Mouse (Mus musculus) E14TG2a.4 (cell line): ENCODE measurements around the gene Rpl18.

ENCODE experiments used
- H3K27me3 ChIP-seq: 2 replicates; pipeline ENCODE4 v1.6.1; 2014; ENCODE audit warnings: low read length, control low read depth; ENCODE audit not compliant: insufficient read depth
- H3K36me3 ChIP-seq: 2 replicates; pipeline ENCODE4 v1.6.1; 2014; ENCODE audit warnings: low read length, control low read depth; ENCODE audit not compliant: insufficient read depth
- H3K4me1 ChIP-seq: replicated peaks from 2 replicates; pipeline ENCODE4 v1.6.1; 2014; ENCODE audit warnings: low read depth, low read length, control low read depth
- H3K4me3 ChIP-seq: replicated peaks from 2 replicates; pipeline ENCODE4 v1.5.1; 2014; ENCODE audit warnings: mild to moderate bottlenecking, low read length
- H3K9me3 ChIP-seq: 2 replicates; pipeline ENCODE4 v1.6.1; 2014; ENCODE audit warnings: low read length, control low read depth
- CTCF ChIP-seq: conservative IDR thresholded peaks from 2 replicates; pipeline ENCODE4 v1.5.1; 2014; ENCODE audit warnings: low read length
- NANOG ChIP-seq: IDR thresholded peaks from 2 replicates; pipeline ENCODE4 v1.6.1; 2014; ENCODE audit warnings: borderline replicate concordance, low read length, mixed read lengths
- POU5F1 ChIP-seq: IDR thresholded peaks from 2 replicates; pipeline ENCODE4 v1.6.1; 2014; ENCODE audit warnings: low read length, borderline replicate concordance

Gene Rpl18

GRCm38 (mm10) chr7:45695098-45695497 lies 20.2 kb upstream of the Rpl18 start:
- Histone ChIP-seq H3K4me3 (no peak overlapping the region), H3K9me3 (peaks cover 6% of the 10 kb centered on the region; the same call in 1 of the 2 replicates), H3K4me1 (peaks cover 32% of the 10 kb centered on the region), H3K36me3 (no peaks in the 10 kb centered on the region), H3K27me3 (peaks cover 79% of the 10 kb centered on the region)
- TF ChIP-seq CTCF (no peak), NANOG (no peak), POU5F1 (no peak)

DNA sequence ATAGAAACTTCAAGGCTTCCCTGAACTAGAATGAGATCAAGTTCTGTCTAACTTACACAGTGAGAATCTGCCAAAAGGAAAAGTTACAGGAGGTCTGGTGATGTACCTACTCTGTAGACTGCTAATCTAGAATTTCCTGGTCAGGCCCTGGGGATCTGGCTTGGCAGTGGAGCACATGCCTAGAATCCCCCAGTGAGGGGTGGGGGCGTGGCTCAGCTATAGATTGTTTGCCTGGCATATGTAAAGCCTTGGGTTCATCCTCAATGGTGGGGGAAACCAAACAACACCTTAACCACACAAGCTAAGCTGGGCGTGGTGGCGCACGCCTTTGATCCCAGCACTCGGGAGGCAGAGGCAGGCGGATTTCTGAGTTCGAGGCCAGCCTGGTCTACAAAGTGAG lies 17.4 kb upstream of the Rpl18 start:
- peaks cover 6% of the 10 kb centered on the region; the same call in 1 of the 2 replicates for H3K9me3 ChIP-seq
- no peaks in the 10 kb centered on the region for H3K36me3 ChIP-seq
- peaks cover 42% of the 10 kb centered on the region for H3K4me1 ChIP-seq
- H3K27me3 ChIP-seq: peaks cover 58% of the 10 kb centered on the region
- TF ChIP-seq NANOG: no peak
- TF ChIP-seq CTCF: no peak
- no peak for TF ChIP-seq POU5F1
- no peak overlapping the region for H3K4me3 ChIP-seq

DNA sequence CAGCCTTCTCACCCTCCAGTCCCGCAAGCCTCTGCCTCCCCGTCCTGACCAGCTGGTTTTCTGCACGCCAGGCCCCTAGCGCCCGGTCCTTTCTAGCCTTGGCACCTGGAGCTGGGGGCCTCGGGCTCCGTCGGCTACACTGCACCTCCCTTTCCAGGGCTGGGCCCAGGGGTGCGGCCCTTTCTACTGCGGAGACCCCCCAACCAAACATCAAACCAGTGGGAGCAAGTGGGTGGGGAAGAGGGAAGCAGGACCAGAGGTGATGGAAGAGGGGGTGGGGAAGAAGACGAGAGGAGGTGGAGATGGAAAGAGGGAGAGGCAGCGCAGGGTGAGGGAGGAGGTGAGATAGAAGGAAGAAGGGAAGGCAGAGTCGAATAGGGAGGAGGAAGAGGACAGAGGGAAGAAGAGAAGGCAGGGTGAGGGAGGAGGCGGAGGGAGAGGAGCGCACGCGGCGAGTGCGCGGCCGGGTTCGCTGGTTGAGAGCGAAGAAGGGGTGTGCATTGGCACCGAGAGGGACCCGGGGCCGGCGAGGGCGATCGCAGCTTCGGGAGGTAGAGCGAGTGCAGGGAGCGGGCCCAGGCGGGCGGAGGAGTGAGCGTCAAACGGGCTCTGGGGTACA lies 15.6 kb upstream of the Rpl18 start, which contains the start of gene Car11:
Gene Car11, plus strand, starts transcription at position 321 of the 619 bp plus-strand sequence.
- TF ChIP-seq CTCF: no peak
- no peak for TF ChIP-seq NANOG
- no peak for TF ChIP-seq POU5F1
- Histone ChIP-seq H3K4me1 (peaks cover 51% of the 10 kb centered on the region), H3K9me3 (peaks cover 6% of the 10 kb centered on the region; the same call in 1 of the 2 replicates), H3K27me3 (peaks cover 44% of the 10 kb centered on the region), H3K36me3 (no peaks in the 10 kb centered on the region), H3K4me3 (peak within 1 kb of the TSS; percentile 76)

GRCm38 (mm10) chr7:45700301-45701015 lies 14.8 kb upstream of the Rpl18 start:
- H3K9me3 ChIP-seq: 0 out of 2 replicates have a peak, but pooled peaks cover 2% of the 10 kb centered on the region
- H3K36me3 ChIP-seq: no peaks in the 10 kb centered on the region
- H3K4me3 ChIP-seq: peak overlapping the region; percentile 76
- H3K4me1 ChIP-seq: peaks cover 57% of the 10 kb centered on the region
- H3K27me3 ChIP-seq: peaks cover 38% of the 10 kb centered on the region
- TF ChIP-seq POU5F1 (0 out of 2 replicates have a peak, but pooled peaks have one; percentile 10), NANOG (no peak)

GRCm38 (mm10) chr7:45701072-45701471 lies 14.2 kb upstream of the Rpl18 start:
- H3K27me3 ChIP-seq: peaks cover 32% of the 10 kb centered on the region
- H3K9me3 ChIP-seq: no peaks in the 10 kb centered on the region
- peaks cover 63% of the 10 kb centered on the region for H3K4me1 ChIP-seq
- H3K4me3 ChIP-seq: peak overlapping the region; percentile 76
- TF ChIP-seq CTCF: no peak
- no peak for TF ChIP-seq NANOG
- H3K36me3 ChIP-seq: no peaks in the 10 kb centered on the region

DNA sequence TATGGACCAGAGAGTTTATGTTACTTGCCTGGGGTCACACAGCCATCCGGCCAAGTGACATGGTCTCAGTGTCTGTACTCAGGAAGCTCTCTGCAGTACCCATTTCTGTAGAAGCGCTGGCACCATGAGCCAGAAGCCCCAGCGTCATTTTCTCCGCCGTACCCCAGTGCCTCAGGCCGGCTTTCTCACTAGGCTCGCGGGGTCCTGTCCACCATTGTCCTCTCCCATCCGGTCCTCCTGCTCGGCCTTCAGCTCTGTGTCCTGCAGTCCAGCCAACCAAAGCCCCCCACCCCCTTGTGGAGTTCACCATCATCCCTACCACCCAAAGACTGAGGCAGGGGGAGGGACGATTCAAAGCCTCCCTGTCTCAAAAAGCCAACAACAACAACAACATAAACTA lies 13.7 kb upstream of the Rpl18 start:
- no peaks in the 10 kb centered on the region for H3K9me3 ChIP-seq
- H3K4me1 ChIP-seq: peaks cover 66% of the 10 kb centered on the region
- TF ChIP-seq CTCF (no peak), POU5F1 (no peak), NANOG (no peak)
- no peaks in the 10 kb centered on the region for H3K36me3 ChIP-seq
- H3K4me3 ChIP-seq: peak overlapping the region; percentile 76
- peaks cover 32% of the 10 kb centered on the region for H3K27me3 ChIP-seq

- Histone ChIP-seq H3K4me3 (no peak overlapping the region), H3K9me3 (no peaks in the 10 kb centered on the region), H3K27me3 (peaks cover 32% of the 10 kb centered on the region), H3K4me1 (peaks cover 69% of the 10 kb centered on the region), H3K36me3 (no peaks in the 10 kb centered on the region)
- TF ChIP-seq POU5F1 (no peak), NANOG (no peak), CTCF (no peak)
These were observed 12.9 kb upstream of the Rpl18 start for GRCm38 (mm10) chr7:45702316-45702715.

- peaks cover 73% of the 10 kb centered on the region for H3K4me1 ChIP-seq
- H3K36me3 ChIP-seq: no peaks in the 10 kb centered on the region
- no peak for TF ChIP-seq NANOG
- no peak for TF ChIP-seq POU5F1
- TF ChIP-seq CTCF: no peak
- peaks cover 29% of the 10 kb centered on the region for H3K27me3 ChIP-seq
- H3K4me3 ChIP-seq: no peak overlapping the region
- H3K9me3 ChIP-seq: no peaks in the 10 kb centered on the region
These were observed 12.3 kb upstream of the Rpl18 start for GRCm38 (mm10) chr7:45702809-45703520.
